Mouse (Mus musculus): ENCODE measurements around the gene Prpf8. TPM values are rescaled to one million over a fixed set of nuclear protein-coding genes. Genes with fewer than 3 reads are reported as not detected.

The Prpf8 gene
- polyA plus RNA-seq, 1 experiment from 2014 or later, result 89.5 TPM

DNA sequence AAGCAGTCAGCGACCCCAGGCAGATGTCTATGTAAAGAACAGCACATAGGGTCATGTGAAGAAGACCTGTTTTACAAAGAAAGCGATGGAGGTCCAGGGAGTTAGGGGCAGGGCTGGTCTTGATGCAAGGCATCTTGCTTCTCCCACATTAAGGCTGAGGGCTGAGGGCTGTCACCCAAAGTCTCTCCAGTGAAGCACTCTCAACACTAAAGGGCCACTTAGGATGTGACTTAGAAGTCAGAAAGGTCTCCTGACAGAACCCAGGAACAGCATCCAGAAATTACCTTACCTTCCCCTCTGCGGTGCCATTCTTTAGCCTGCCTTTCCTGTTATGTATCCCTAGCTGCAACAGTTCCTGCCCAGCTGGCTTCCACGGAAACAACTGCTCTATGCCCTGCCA, 35.0 kb downstream of the Prpf8 start:
- Histone ChIP-seq H3K36me3 (ENCODE audit: control insufficient read depth, insufficient read depth, low read length) (no peaks in the 10 kb centered on the region), H3K4me3 (replicated peaks; ENCODE audit: low read depth, low read length) (no peak overlapping the region), H3K4me2 (ENCODE audit: low read length) (no peak overlapping the region), H3K27me3 (ENCODE audit: control insufficient read depth, insufficient read depth, low read length) (no peaks in the 10 kb centered on the region), H3K9ac (replicated peaks; ENCODE audit: low read length) (no peak overlapping the region), H3K27ac (replicated peaks; ENCODE audit: low read depth, low read length) (no peak overlapping the region), H3K9me3 (ENCODE audit: control insufficient read depth, low read length) (no peaks in the 10 kb centered on the region), H3K4me1 (ENCODE audit: control insufficient read depth, insufficient read depth, low read length) (no peaks in the 10 kb centered on the region)
- DNase-seq (no peak), ATAC-seq (ENCODE audit: low FRiP score, low TSS enrichment) (no peak)
- WGBS, result 88% methylated on average over 4 of the region's 4 CpGs

DNA sequence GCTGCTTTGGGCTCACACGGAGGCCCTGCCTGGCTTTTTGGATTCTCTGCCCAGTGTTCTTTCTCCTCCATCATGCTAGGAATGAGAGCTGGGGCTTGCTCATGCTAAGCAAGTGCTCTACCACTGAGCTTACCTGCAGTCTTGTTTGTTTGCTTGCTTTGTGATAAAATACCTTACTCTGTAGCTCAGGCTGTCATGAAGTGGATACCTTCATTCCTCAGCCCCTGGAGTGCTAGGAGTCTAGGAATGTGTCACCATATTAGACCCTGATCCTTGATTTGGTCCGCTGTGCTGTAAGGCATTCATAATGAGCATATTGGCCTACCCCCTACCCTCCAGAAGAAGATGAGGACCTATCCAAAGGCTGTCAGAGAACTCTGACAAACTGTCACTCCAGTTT, 36.2 kb downstream of the Prpf8 start:
- no peak overlapping the region for H3K4me2 ChIP-seq (ENCODE audit: low read length)
- no peaks in the 10 kb centered on the region for H3K4me1 ChIP-seq (ENCODE audit: control insufficient read depth, insufficient read depth, low read length)
- H3K27ac ChIP-seq (replicated peaks; ENCODE audit: low read depth, low read length), result no peak overlapping the region
- H3K9ac ChIP-seq (replicated peaks; ENCODE audit: low read length), result no peak overlapping the region
- ATAC-seq (ENCODE audit: low FRiP score, low TSS enrichment) (no peak), DNase-seq (no peak)
- WGBS, result 86% methylated on average over 2 of the region's 2 CpGs
- no peaks in the 10 kb centered on the region for H3K9me3 ChIP-seq (ENCODE audit: control insufficient read depth, low read length)
- no peaks in the 10 kb centered on the region for H3K36me3 ChIP-seq (ENCODE audit: control insufficient read depth, insufficient read depth, low read length)
- no peaks in the 10 kb centered on the region for H3K27me3 ChIP-seq (ENCODE audit: control insufficient read depth, insufficient read depth, low read length)
- H3K4me3 ChIP-seq (replicated peaks; ENCODE audit: low read depth, low read length), result no peak overlapping the region

DNA sequence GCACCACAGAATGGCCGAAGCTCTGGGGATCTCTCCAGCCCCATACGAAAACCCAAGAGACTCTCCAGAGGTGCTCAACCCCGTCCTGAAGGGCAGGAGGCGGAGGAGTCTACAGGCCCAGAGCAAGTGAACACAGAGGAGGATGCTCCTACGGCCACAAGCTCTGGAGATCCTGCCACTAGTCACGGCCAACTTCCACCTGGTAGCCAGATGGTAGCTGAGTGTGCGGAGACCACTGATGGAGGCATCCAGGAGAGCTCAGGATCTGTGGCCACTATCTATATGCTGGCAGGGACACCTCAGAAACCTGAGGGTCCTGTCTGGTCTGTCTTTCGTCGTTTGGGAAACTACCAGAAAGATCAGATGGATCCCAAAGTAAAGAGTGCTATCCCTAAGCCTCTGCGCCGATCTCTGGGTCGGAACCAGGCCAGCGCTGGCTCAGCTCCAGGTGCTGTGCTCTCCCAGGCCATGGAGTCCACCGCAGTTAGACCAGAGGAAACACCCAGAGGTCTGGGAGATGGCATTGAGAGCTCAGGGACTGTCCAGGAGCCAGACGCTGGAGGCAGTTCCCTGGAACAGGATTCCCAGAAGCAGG, 39.0 kb downstream of the Prpf8 start:
- Histone ChIP-seq H3K9ac (replicated peaks; ENCODE audit: low read length) (no peak overlapping the region), H3K9me3 (ENCODE audit: control insufficient read depth, low read length) (no peaks in the 10 kb centered on the region), H3K4me2 (ENCODE audit: low read length) (no peak overlapping the region), H3K27ac (replicated peaks; ENCODE audit: low read depth, low read length) (no peak overlapping the region), H3K27me3 (ENCODE audit: control insufficient read depth, insufficient read depth, low read length) (no peaks in the 10 kb centered on the region), H3K36me3 (ENCODE audit: control insufficient read depth, insufficient read depth, low read length) (no peaks in the 10 kb centered on the region), H3K4me1 (ENCODE audit: control insufficient read depth, insufficient read depth, low read length) (no peaks in the 10 kb centered on the region), H3K4me3 (replicated peaks; ENCODE audit: low read depth, low read length) (no peak overlapping the region)
- WGBS, result 88% methylated on average over 15 of the region's 15 CpGs
- ATAC-seq (ENCODE audit: low FRiP score, low TSS enrichment) (no peak), DNase-seq (no peak)

DNA sequence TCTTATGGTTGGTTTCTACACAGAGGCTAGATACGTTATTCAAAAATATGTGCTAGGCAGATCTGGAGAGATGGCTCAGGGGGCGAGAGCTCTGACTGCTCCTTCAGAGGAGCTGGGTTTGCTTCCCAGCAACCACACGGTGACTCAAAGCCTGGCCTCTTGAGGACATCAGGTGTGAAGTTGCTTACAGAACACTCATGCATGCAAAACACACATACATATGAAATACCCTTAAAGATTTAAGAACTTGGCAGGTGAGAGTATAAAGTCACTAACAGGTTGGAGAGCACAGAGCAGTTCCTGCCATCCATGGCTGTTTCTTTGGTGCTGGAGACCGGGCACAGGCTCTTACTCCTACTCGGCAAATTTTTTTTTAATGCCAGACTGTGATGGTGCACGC, 40.3 kb downstream of the Prpf8 start:
- ATAC-seq (ENCODE audit: low FRiP score, low TSS enrichment), result no peak
- no peak overlapping the region for H3K4me3 ChIP-seq (replicated peaks; ENCODE audit: low read depth, low read length)
- no peaks in the 10 kb centered on the region for H3K27me3 ChIP-seq (ENCODE audit: control insufficient read depth, insufficient read depth, low read length)
- no peaks in the 10 kb centered on the region for H3K9me3 ChIP-seq (ENCODE audit: control insufficient read depth, low read length)
- no peak for DNase-seq
- H3K27ac ChIP-seq (replicated peaks; ENCODE audit: low read depth, low read length), result no peak overlapping the region
- no peaks in the 10 kb centered on the region for H3K36me3 ChIP-seq (ENCODE audit: control insufficient read depth, insufficient read depth, low read length)
- WGBS, result 80% methylated on average over 6 of the region's 6 CpGs
- no peaks in the 10 kb centered on the region for H3K4me1 ChIP-seq (ENCODE audit: control insufficient read depth, insufficient read depth, low read length)
- no peak overlapping the region for H3K4me2 ChIP-seq (ENCODE audit: low read length)
- H3K9ac ChIP-seq (replicated peaks; ENCODE audit: low read length), result no peak overlapping the region

DNA sequence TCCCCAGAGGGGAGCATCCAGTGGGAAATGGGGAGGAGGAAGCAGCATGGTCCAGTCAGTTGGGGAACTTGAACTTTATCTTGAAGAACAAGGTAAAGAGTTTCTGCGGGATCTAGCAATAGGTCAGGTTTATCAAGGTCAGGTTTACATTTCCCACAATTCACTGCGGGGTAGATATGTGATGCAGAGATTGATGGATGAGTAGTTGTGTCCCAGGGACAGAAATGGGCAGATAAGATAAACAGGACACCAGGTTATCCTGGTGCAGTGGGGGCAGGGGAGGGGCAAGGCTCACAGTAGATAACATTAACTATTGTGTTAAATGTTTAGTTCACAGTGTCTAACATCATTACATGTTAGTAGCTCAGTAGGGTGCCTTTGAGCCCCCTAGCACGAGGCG, 43.2 kb downstream of the Prpf8 start:
- Histone ChIP-seq H3K9me3 (ENCODE audit: control insufficient read depth, low read length) (no peaks in the 10 kb centered on the region), H3K36me3 (ENCODE audit: control insufficient read depth, insufficient read depth, low read length) (no peaks in the 10 kb centered on the region), H3K9ac (replicated peaks; ENCODE audit: low read length) (no peak overlapping the region), H3K4me1 (ENCODE audit: control insufficient read depth, insufficient read depth, low read length) (peaks cover 16% of the 10 kb centered on the region), H3K4me2 (ENCODE audit: low read length) (no peak overlapping the region), H3K4me3 (replicated peaks; ENCODE audit: low read depth, low read length) (no peak overlapping the region), H3K27ac (replicated peaks; ENCODE audit: low read depth, low read length) (peak overlapping the region; percentile 98; the same call in 1 of the 2 replicates), H3K27me3 (ENCODE audit: control insufficient read depth, insufficient read depth, low read length) (no peaks in the 10 kb centered on the region)
- 52% methylated on average over 4 of the region's 4 CpGs for WGBS
- no peak for ATAC-seq (ENCODE audit: low FRiP score, low TSS enrichment)
- DNase-seq, result no peak

DNA sequence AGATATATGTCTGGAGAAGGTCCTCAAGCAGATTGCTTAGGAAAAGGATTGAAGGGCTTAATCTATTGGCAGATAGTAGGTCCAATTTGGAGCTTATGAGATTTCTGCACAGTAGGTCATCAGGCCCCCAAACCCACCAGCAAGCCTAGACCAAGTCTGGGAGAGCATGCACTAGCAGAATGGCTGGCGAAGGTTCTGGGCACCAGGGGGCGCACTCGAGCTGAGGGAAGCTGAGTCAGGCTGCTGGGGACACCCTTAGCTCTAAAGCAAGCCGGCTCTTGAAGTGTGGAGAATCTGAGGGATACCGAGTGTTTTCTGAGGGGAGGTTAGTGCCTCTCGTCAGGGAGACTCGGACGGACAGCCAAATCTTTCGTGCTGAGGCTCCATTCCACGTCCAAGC, 43.7 kb downstream of the Prpf8 start:
- 0% methylated on average over 10 of the region's 10 CpGs for WGBS
- no peaks in the 10 kb centered on the region for H3K9me3 ChIP-seq (ENCODE audit: control insufficient read depth, low read length)

DNA sequence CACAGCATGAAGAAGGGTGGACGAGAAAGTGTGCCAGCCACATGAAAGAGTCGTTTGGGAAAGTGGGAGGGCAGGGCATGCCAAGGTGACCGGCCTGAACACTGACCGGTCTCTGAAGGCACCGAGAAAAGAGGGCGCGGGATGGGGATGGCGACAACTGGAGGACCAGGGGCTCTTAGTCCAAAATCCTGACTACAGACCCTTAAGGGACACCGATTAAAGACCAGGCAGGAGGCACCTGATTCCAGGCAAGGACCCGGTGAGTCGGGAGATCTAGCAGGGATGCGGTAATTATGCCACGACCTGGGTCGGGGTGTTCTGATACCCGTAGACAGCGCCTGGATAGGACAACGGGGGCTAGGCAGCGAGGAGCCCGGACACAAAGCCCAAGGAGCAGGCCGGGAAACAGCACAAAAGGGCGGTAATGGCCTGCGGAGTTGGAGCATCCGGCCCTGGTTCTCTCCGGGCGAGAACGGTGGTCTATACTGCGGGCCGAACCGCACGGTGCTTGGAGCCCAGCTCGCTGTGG, 44.3 kb downstream of the Prpf8 start:
- Histone ChIP-seq H3K4me3 (replicated peaks; ENCODE audit: low read depth, low read length) (peak overlapping the region; percentile 73), H3K4me1 (ENCODE audit: control insufficient read depth, insufficient read depth, low read length) (peaks cover 27% of the 10 kb centered on the region), H3K9me3 (ENCODE audit: control insufficient read depth, low read length) (no peaks in the 10 kb centered on the region), H3K4me2 (ENCODE audit: low read length) (peak overlapping the region; percentile 100), H3K36me3 (ENCODE audit: control insufficient read depth, insufficient read depth, low read length) (no peaks in the 10 kb centered on the region), H3K9ac (replicated peaks; ENCODE audit: low read length) (peak overlapping the region; percentile 96), H3K27ac (replicated peaks; ENCODE audit: low read depth, low read length) (peak overlapping the region; percentile 98), H3K27me3 (ENCODE audit: control insufficient read depth, insufficient read depth, low read length) (no peaks in the 10 kb centered on the region)
- WGBS, result under 1% methylated on average over 31 of the region's 31 CpGs
- DNase-seq (peak; percentile 64), ATAC-seq (ENCODE audit: low FRiP score, low TSS enrichment) (peak; percentile 35)

More for the DNA sequence above, 43.7 kb downstream of the Prpf8 start:
- peak overlapping the region; percentile 73 for H3K4me3 ChIP-seq (replicated peaks; ENCODE audit: low read depth, low read length)
- peak overlapping the region; percentile 96 for H3K9ac ChIP-seq (replicated peaks; ENCODE audit: low read length)
- no peaks in the 10 kb centered on the region for H3K36me3 ChIP-seq (ENCODE audit: control insufficient read depth, insufficient read depth, low read length)
- ATAC-seq (ENCODE audit: low FRiP score, low TSS enrichment) (peak; percentile 25; the same call in 1 of the 2 replicates), DNase-seq (peak; percentile 96)
- peak overlapping the region; percentile 100 for H3K4me2 ChIP-seq (ENCODE audit: low read length)
- no peaks in the 10 kb centered on the region for H3K27me3 ChIP-seq (ENCODE audit: control insufficient read depth, insufficient read depth, low read length)
- H3K27ac ChIP-seq (replicated peaks; ENCODE audit: low read depth, low read length), result peak overlapping the region; percentile 98
- H3K4me1 ChIP-seq (ENCODE audit: control insufficient read depth, insufficient read depth, low read length), result peaks cover 22% of the 10 kb centered on the region

DNA sequence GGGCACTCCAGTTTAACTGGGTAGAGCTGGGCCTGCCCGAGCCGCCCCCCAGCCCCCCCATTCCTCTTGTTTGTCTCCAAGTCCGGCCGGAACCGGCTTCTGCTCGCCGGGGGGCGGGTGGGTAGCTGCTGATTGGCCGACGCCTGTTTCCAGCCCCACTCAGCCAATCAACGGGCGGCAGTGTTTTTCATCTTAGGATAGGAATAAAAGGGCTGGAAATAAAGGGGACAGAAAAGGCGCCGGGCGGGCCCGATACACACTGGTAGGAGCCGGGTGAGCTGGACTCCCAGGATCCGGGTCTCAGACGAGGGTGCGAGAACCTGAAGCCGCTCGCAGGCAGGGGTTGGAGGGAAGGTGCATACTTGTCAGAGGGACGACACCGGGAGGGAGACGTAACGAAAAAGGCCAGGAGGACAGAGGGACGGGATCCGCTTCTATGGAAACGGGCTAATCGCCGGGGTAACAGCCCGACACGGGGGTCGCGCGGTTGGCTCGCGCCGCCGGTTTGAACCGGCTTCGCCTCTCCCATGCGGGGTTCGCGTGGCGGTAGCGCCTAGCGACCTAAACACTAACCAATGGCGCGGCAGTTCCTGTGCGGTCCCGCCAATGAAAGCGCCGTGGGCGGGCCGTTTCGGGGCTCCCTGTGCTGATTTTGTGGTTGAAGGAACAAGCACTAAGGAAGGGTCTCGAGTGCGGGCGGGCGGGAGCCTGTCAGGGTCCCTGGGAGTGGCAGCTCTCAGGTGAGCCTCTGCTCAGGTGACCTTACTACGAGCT, 45.0 kb downstream of the Prpf8 start, which contains the start of gene Slc43a2:
Gene Slc43a2, plus strand, starts transcription at position 226 of the 774 bp plus-strand sequence.
- Histone ChIP-seq H3K27me3 (ENCODE audit: control insufficient read depth, insufficient read depth, low read length) (no peaks in the 10 kb centered on the region), H3K36me3 (ENCODE audit: control insufficient read depth, insufficient read depth, low read length) (no peaks in the 10 kb centered on the region), H3K27ac (replicated peaks; ENCODE audit: low read depth, low read length) (peak within 1 kb of the TSS; percentile 98), H3K4me2 (ENCODE audit: low read length) (peak within 1 kb of the TSS; percentile 100), H3K4me3 (replicated peaks; ENCODE audit: low read depth, low read length) (peak within 1 kb of the TSS; percentile 73), H3K4me1 (ENCODE audit: control insufficient read depth, insufficient read depth, low read length) (peaks cover 27% of the 10 kb centered on the region), H3K9ac (replicated peaks; ENCODE audit: low read length) (peak within 1 kb of the TSS; percentile 96), H3K9me3 (ENCODE audit: control insufficient read depth, low read length) (no peaks in the 10 kb centered on the region)
- DNase-seq, result peak; percentile 99
- ATAC-seq (ENCODE audit: low FRiP score, low TSS enrichment), result peak; percentile 94
- WGBS, result under 1% methylated on average over 62 of the region's 62 CpGs
